Mouse (Mus musculus) ES-E14 (cell line): ENCODE results near the gene Arhgap23.

ENCODE experiments used
- CHD2 ChIP-seq: IDR thresholded peaks from 2 replicates; pipeline ENCODE4 v1.6.1; 2014; ENCODE audit warnings: mild to moderate bottlenecking, low read depth, low read length, inconsistent platforms
- HCFC1 ChIP-seq: IDR thresholded peaks from 2 replicates; pipeline ENCODE4 v1.6.1; 2012; ENCODE audit warnings: low read length, inconsistent platforms, borderline replicate concordance; ENCODE audit not compliant: insufficient read depth
- MAFK ChIP-seq: IDR thresholded peaks from 2 replicates; pipeline ENCODE4 v1.6.1; 2014; ENCODE audit warnings: mild to moderate bottlenecking, low read depth, low read length, inconsistent platforms; ENCODE audit not compliant: insufficient read depth
- ZNF384 ChIP-seq: IDR thresholded peaks from 2 replicates; pipeline ENCODE4 v1.6.1; 2012; ENCODE audit warnings: low read depth, low read length, inconsistent platforms

- TF ChIP-seq CHD2 (no peak), HCFC1 (no peak), MAFK (no peak), ZNF384 (no peak)
These were observed 2.5 kb upstream of the Arhgap23 start for GRCm38 (mm10) chr11:97412808-97413347.
